Mouse (Mus musculus) CH12.LX (cell line): ENCODE results near the gene Syn1. TPM values are rescaled to one million over a fixed set of nuclear protein-coding genes. Genes with fewer than 3 reads are reported as not detected.

Experiments
- DNase-seq: peaks from one replicate; pipeline ENCODE4 v3.0.0-alpha.2; 2013; ENCODE audit errors: extremely low read depth
- H3K27ac ChIP-seq: 2 replicates; pipeline ENCODE4 v1.5.1; 2012; ENCODE audit warnings: low read depth, mild to moderate bottlenecking, control low read depth, moderate library complexity; ENCODE audit not compliant: insufficient read depth
- H3K27me3 ChIP-seq: replicated peaks from 2 replicates; pipeline ENCODE3; 2012; ENCODE audit warnings: inconsistent platforms
- H3K36me3 ChIP-seq, 2 experiments: replicated peaks in 1 of 2; 2 replicates each; pipeline versions ENCODE3 to v1.6.1; 2012; ENCODE audit warnings: inconsistent platforms in 1 of 2, low read length in 1 of 2, mild to moderate bottlenecking in 1 of 2, mixed read lengths in 1 of 2, moderate library complexity in 1 of 2; ENCODE audit not compliant: control insufficient read depth in 1 of 2, insufficient read depth in 1 of 2
- H3K4me1 ChIP-seq, 2 experiments: 2 replicates each; pipeline ENCODE4 v1.6.1; 2012; ENCODE audit warnings: inconsistent platforms in 1 of 2, moderate library complexity in 1 of 2; ENCODE audit not compliant: insufficient read depth in 2 of 2, control insufficient read depth in 1 of 2
- H3K4me2 ChIP-seq: 2 replicates; pipeline ENCODE4 v1.6.1; 2012; ENCODE audit warnings: low read depth, mild to moderate bottlenecking, control low read depth; ENCODE audit not compliant: poor library complexity, insufficient read depth, severe bottlenecking
- H3K4me3 ChIP-seq, 3 experiments: fragments of 150-350 bp in 1 of 3; sonication (generic) in 1 of 3; replicated peaks in 1 of 3; 2 replicates each; pipeline versions ENCODE3 to v1.5.1; 2011 to 2012; ENCODE audit warnings: low read depth in 2 of 3, low read length in 2 of 3, mild to moderate bottlenecking in 2 of 3, moderate library complexity in 2 of 3, control low read depth in 1 of 3, improper control_type of control experiment in 1 of 3, inconsistent platforms in 1 of 3, mixed read lengths in 1 of 3; ENCODE audit not compliant: poor library complexity in 1 of 3
- H3K79me2 ChIP-seq: replicated peaks from 2 replicates; pipeline ENCODE4 v1.6.1; 2012; ENCODE audit warnings: mild to moderate bottlenecking, moderate library complexity; ENCODE audit not compliant: control insufficient read depth, poor library complexity, insufficient read depth, severe bottlenecking; ENCODE audit errors: extremely low read depth
- H3K9ac ChIP-seq: 2 replicates; pipeline ENCODE4 v1.6.1; 2012; ENCODE audit warnings: low read depth, mild to moderate bottlenecking, control low read depth, moderate library complexity; ENCODE audit not compliant: insufficient read depth
- H3K9me3 ChIP-seq: replicated peaks from 2 replicates; pipeline ENCODE3; 2012; ENCODE audit warnings: low read length, inconsistent platforms, mixed read lengths
- CHD1 ChIP-seq: IDR thresholded peaks from 2 replicates; pipeline ENCODE4 v1.6.1; 2012; ENCODE audit warnings: low read depth, low read length, improper control_type of control experiment, inconsistent platforms
- CHD2 ChIP-seq: IDR thresholded peaks from 2 replicates; pipeline ENCODE4 v1.6.1; 2011; ENCODE audit warnings: low read length, improper control_type of control experiment
- E2F4 ChIP-seq: IDR thresholded peaks from 2 replicates; pipeline ENCODE4 v1.6.1; 2011; ENCODE audit warnings: low read depth, low read length, improper control_type of control experiment; ENCODE audit not compliant: insufficient replicate concordance
- ELF1 ChIP-seq: IDR thresholded peaks from 2 replicates; pipeline ENCODE4 v1.6.1; 2014; ENCODE audit warnings: low read depth, mild to moderate bottlenecking, inconsistent platforms, low read length, improper control_type of control experiment
- EP300 ChIP-seq: IDR thresholded peaks from 2 replicates; pipeline ENCODE4 v1.6.1; 2011; ENCODE audit warnings: low read length, improper control_type of control experiment
- ETS1 ChIP-seq: conservative IDR thresholded peaks from 2 replicates; pipeline ENCODE4 v1.6.1; 2012; ENCODE audit warnings: low read depth, mild to moderate bottlenecking, inconsistent platforms, low read length, improper control_type of control experiment, moderate library complexity
- GABPA ChIP-seq: IDR thresholded peaks from 2 replicates; pipeline ENCODE4 v1.6.1; 2012; ENCODE audit warnings: low read depth, low read length, improper control_type of control experiment, inconsistent platforms; ENCODE audit not compliant: insufficient replicate concordance
- JUN ChIP-seq: IDR thresholded peaks from 2 replicates; pipeline ENCODE4 v1.6.1; 2011; ENCODE audit warnings: low read depth, mild to moderate bottlenecking, low read length, improper control_type of control experiment, moderate library complexity; ENCODE audit not compliant: insufficient read depth
- JUND ChIP-seq: conservative IDR thresholded peaks from 2 replicates; pipeline ENCODE4 v1.6.1; 2011; ENCODE audit warnings: low read depth, low read length, improper control_type of control experiment
- MAFK ChIP-seq: IDR thresholded peaks from 2 replicates; pipeline ENCODE4 v1.6.1; 2011; ENCODE audit warnings: low read length, improper control_type of control experiment; ENCODE audit not compliant: insufficient replicate concordance
- MYC ChIP-seq: IDR thresholded peaks from 2 replicates; pipeline ENCODE4 v1.6.1; 2011; ENCODE audit warnings: low read depth, mild to moderate bottlenecking, improper control_type of control experiment, low read length
- NELFE ChIP-seq: IDR thresholded peaks from 2 replicates; pipeline ENCODE4 v1.6.1; 2011; ENCODE audit warnings: low read depth, low read length, improper control_type of control experiment
- PAX5 ChIP-seq: IDR thresholded peaks from 2 replicates; pipeline ENCODE4 v1.6.1; 2012; ENCODE audit warnings: low read length, inconsistent platforms, mixed read lengths
- SIN3A ChIP-seq: IDR thresholded peaks from 2 replicates; pipeline ENCODE4 v1.6.1; 2012; ENCODE audit warnings: low read length, improper control_type of control experiment, inconsistent platforms
- USF2 ChIP-seq: conservative IDR thresholded peaks from 2 replicates; pipeline ENCODE4 v1.6.1; 2011; ENCODE audit warnings: low read depth, low read length, improper control_type of control experiment
- ZC3H11A ChIP-seq: IDR thresholded peaks from 2 replicates; pipeline ENCODE4 v1.6.1; 2012; ENCODE audit warnings: low read depth, mild to moderate bottlenecking, inconsistent platforms, low read length, improper control_type of control experiment
- ZKSCAN1 ChIP-seq: IDR thresholded peaks from 2 replicates; pipeline ENCODE4 v1.6.1; 2012; ENCODE audit warnings: low read depth, inconsistent platforms, low read length, improper control_type of control experiment, borderline replicate concordance
- ZMIZ1 ChIP-seq: IDR thresholded peaks from 2 replicates; pipeline ENCODE4 v1.6.1; 2012; ENCODE audit warnings: low read depth, mild to moderate bottlenecking, inconsistent platforms, low read length, improper control_type of control experiment
- ZNF384 ChIP-seq: IDR thresholded peaks from 2 replicates; pipeline ENCODE4 v1.6.1; 2012; ENCODE audit warnings: low read depth, low read length, improper control_type of control experiment, inconsistent platforms
- dilution Hi-C: fragments of 300-500 bp; cut with MboI; formaldehyde crosslinking; loops from 2 replicates; pipeline ENCODE4 v1.14.3; 2020; ENCODE audit warnings: low sequenced_read_pairs; ENCODE audit not compliant: extremely low pct_unique_long_range_greater_than_20kb, extremely low pct_ligation_motif_present
- in situ Hi-C: fragments of 300-500 bp; cut with MboI; formaldehyde crosslinking; loops from 3 replicates; pipeline ENCODE4 v1.14.3; 2019; ENCODE audit warnings: low sequenced_read_pairs, low pct_ligation_motif_present, low pct_unique_long_range_greater_than_20kb, mixed read lengths
- polyA plus RNA-seq: library from polyadenylated mRNA; unstranded; fragments of >175 nt; gene quantifications from 2 replicates; pipeline ENCODE4 v1.2.1, GENCODE M21; 2012; ENCODE audit warnings: low read depth; ENCODE audit not compliant: insufficient read length
- total RNA-seq, 2 experiments: library from RNA; depleted of rRNA; stranded (reverse); fragments of 300-350 nt in 1 of 2; fragments of >200 nt in 1 of 2; gene quantifications; 2 replicates each; pipeline ENCODE4 v1.2.3; 2012 to 2014

Syn1 gene
- total and polyA plus RNA-seq, 3 experiments: 0.08 to 0.51 (median 0.38) TPM

- in situ Hi-C loops: no loop called here
- Histone ChIP-seq H3K27ac (no peak overlapping the region), H3K4me3 (no peak overlapping the region), H3K27me3 (no peaks in the 10 kb centered on the region), H3K4me2 (no peak overlapping the region), H3K9ac (no peak overlapping the region), H3K9me3 (no peaks in the 10 kb centered on the region), H3K79me2 (no peaks in the 10 kb centered on the region), H3K36me3 (peaks cover 0 to 8% of the 10 kb centered on the region in 2 experiments), H3K4me1 (no peaks in the 10 kb centered on the region)
- DNase-seq: no peak
- dilution Hi-C loops: no loop called here
- TF ChIP-seq MYC: no peak
- TF ChIP-seq ZMIZ1: no peak
- no peak for TF ChIP-seq GABPA
- no peak for TF ChIP-seq USF2
- TF ChIP-seq SIN3A: no peak
- no peak for TF ChIP-seq CHD2
- TF ChIP-seq E2F4: no peak
Measured at GRCm38 (mm10) chrX:20868091-20868490, 52.7 kb downstream of the Syn1 start.

DNA sequence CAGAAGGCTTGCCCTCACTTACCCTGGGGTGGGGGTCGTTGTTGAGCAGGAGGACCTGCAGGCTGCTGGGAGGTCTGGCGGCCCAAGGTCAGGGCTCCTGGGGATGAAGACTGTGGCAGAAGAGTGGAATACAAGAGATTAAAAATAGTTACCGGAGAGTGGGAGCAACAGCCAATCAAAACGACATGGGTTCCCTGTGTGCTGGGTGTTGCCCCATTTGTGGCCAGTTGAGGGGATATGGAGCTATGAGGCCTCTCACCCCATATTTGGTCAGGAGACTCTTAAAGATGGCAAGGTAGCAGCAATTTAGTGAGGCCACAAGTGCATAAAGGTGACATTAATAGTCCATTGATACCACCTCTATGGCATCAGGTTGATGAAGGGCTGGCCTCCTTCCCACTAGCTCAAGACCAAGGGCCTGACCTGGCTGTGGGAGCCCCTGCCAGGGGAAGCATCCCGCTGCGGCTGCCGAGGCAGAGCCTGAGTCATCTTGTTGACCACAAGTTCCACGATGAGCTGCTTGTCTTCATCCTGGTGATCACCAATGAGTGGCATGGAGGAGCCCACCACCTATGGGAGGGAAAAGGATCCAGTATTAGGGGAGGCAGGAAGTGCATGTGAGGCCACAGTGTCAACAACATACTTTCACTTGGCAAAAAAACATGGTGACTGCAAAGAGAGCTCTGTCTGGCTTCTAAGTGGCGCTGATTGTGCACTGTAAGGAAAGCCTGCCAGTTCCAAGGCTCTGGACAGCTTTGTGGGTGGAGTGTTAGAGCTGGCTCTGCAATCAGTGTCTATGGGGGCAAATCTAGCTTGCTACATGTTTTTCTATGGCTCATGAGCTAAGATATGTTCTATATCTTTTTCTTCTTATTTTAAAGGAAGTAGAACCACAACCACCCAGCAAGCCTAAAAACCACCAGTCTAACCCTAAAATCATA, 57.4 kb downstream of the Syn1 start:
- Histone ChIP-seq H3K4me1 (no peaks in the 10 kb centered on the region), H3K79me2 (no peaks in the 10 kb centered on the region), H3K36me3 (peaks cover 11 to 46% of the 10 kb centered on the region in 2 experiments), H3K4me2 (no peak overlapping the region), H3K27ac (no peak overlapping the region), H3K4me3 (no peak overlapping the region), H3K9me3 (no peaks in the 10 kb centered on the region), H3K27me3 (no peaks in the 10 kb centered on the region), H3K9ac (no peak overlapping the region)
- dilution Hi-C loops: no loop called here
- TF ChIP-seq ELF1 (no peak), MAFK (no peak), JUND (no peak), ZC3H11A (no peak), NELFE (no peak), EP300 (no peak), PAX5 (no peak), JUN (no peak), ETS1 (no peak), ZNF384 (no peak), GABPA (no peak), CHD1 (no peak), ZKSCAN1 (no peak)
- in situ Hi-C loops: no loop called here
- no peak for DNase-seq
